Mouse (Mus musculus) retina, embryonic 14.5 days (tissue): ENCODE measurements around the gene Furin.
A peak's percentile ranks its signal among the peaks of the same experiment; 100 is the strongest.
"Not testable (repeated sequence)": the region's sequence is repeated elsewhere in the genome, so short reads cannot be mapped to it uniquely, and the experiment has no call there.

Experiments
- DNase-seq: peaks from one replicate; pipeline ENCODE4 v3.0.0-alpha.2; 2015; ENCODE audit warnings: low spot score

Gene Furin

GRCm38 (mm10) chr7:80401041-80401859, 4.0 kb downstream of the Furin start:
- DNase-seq = no peak

GRCm38 (mm10) chr7:80400571-80400970, 4.7 kb downstream of the Furin start:
- no peak for DNase-seq

- no peak for DNase-seq
Measured at GRCm38 (mm10) chr7:80400099-80400498, 5.1 kb downstream of the Furin start.

GRCm38 (mm10) chr7:80398654-80399444, 6.4 kb downstream of the Furin start:
- DNase-seq = no peak

GRCm38 (mm10) chr7:80397986-80398385, 7.2 kb downstream of the Furin start:
- no peak for DNase-seq

GRCm38 (mm10) chr7:80396427-80396826, 8.8 kb downstream of the Furin start:
- not testable (repeated sequence) for DNase-seq

- DNase-seq = no peak
Measured at GRCm38 (mm10) chr7:80394600-80394999, 10.6 kb downstream of the Furin start.

- no peak for DNase-seq
Measured at GRCm38 (mm10) chr7:80392119-80392518, 13.1 kb downstream of the Furin start.

- peak; percentile 57 for DNase-seq
Measured at GRCm38 (mm10) chr7:80387633-80388543, 17.3 kb downstream of the Furin start, which contains the start of gene Fes. TSS of gene Fes (minus strand) at chr7:80387946.

GRCm38 (mm10) chr7:80387033-80387632, 18.1 kb downstream of the Furin start:
- no peak for DNase-seq

- peak; percentile 98 for DNase-seq
Measured at GRCm38 (mm10) chr7:80386235-80386930, 18.9 kb downstream of the Furin start.

GRCm38 (mm10) chr7:80382919-80383318, 22.3 kb downstream of the Furin start:
- DNase-seq = no peak

- DNase-seq = peak; percentile 65
Measured at GRCm38 (mm10) chr7:80379531-80379930, 25.7 kb downstream of the Furin start.

- DNase-seq = peak; percentile 85
Measured at GRCm38 (mm10) chr7:80377471-80377870, 27.8 kb downstream of the Furin start.

GRCm38 (mm10) chr7:80376192-80376591, 29.0 kb downstream of the Furin start:
- no peak for DNase-seq

- DNase-seq = no peak
Measured at GRCm38 (mm10) chr7:80375376-80376039, 29.7 kb downstream of the Furin start.

GRCm38 (mm10) chr7:80374733-80375132, 30.5 kb downstream of the Furin start:
- no peak for DNase-seq

GRCm38 (mm10) chr7:80374280-80374679, 31.0 kb downstream of the Furin start:
- no peak for DNase-seq

- no peak for DNase-seq
Measured at GRCm38 (mm10) chr7:80373850-80374249, 31.4 kb downstream of the Furin start.

- DNase-seq = no peak
Measured at GRCm38 (mm10) chr7:80373352-80373751, 31.9 kb downstream of the Furin start.
